Mouse (Mus musculus) brain, embryonic 14.5 days (tissue): Measurements from ENCODE around the gene Dchs2. TPM values are rescaled to one million over a fixed set of nuclear protein-coding genes. Genes with fewer than 3 reads are reported as not detected.

Source experiments
- DNase-seq: peaks from one replicate; pipeline ENCODE4 v3.0.0-alpha.2; 2011; ENCODE audit warnings: low read depth
- CTCF ChIP-seq: fragments of 200-500 bp; IDR thresholded peaks from 2 replicates; pipeline ENCODE4 v1.5.1; 2012; ENCODE audit warnings: inconsistent platforms, mild to moderate bottlenecking, moderate library complexity, borderline replicate concordance; ENCODE audit not compliant: insufficient read depth, insufficient read length; ENCODE audit errors: extremely low read depth
- POLR2A ChIP-seq: fragments of 200-500 bp; IDR thresholded peaks from 2 replicates; pipeline ENCODE4 v1.6.1; 2012; ENCODE audit warnings: mild to moderate bottlenecking, inconsistent platforms, borderline replicate concordance; ENCODE audit not compliant: poor library complexity, insufficient read depth, insufficient read length, severe bottlenecking; ENCODE audit errors: extremely low read depth
- polyA plus RNA-seq: library from polyadenylated mRNA; depleted of rRNA; stranded (reverse); fragments of >200 nt; gene quantifications from 2 replicates; pipeline ENCODE4 v1.2.3, GENCODE M21; 2012

The Dchs2 gene
- polyA plus RNA-seq, 1 experiment: 1.8 TPM

DNA sequence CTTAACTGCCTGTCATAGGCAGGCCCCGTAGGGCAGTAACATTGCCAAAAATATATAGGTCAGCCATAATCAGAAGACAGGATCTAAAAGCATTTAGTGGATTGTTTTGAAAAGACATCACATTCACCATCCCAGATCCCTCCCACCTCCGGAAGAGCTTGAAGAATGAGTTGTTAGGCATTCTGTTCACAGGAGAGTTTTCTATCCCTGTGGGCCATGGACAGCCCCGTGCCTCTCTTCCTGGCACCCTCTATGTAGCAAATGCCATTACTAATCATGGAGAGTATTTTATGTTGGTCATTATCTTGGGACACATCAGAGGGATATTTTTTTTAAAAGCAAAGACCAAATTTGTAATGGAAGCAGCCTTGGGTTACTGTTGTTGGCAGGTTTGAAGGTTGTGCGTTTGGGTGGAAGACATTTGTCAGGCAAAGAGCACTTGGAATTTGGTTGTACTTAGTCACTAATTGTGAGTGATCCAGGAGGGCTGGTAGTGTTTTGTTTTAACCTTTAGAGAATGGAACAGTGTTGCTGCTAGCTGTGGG, 122.3 kb downstream of the Dchs2 start:
- no peak for DNase-seq
- no peak for TF ChIP-seq POLR2A
- TF ChIP-seq CTCF: no peak

- DNase-seq: no peak
- TF ChIP-seq CTCF: no peak
- TF ChIP-seq POLR2A: no peak
Measured at GRCm38 (mm10) chr3:83251899-83252298, 124.2 kb downstream of the Dchs2 start.

DNA sequence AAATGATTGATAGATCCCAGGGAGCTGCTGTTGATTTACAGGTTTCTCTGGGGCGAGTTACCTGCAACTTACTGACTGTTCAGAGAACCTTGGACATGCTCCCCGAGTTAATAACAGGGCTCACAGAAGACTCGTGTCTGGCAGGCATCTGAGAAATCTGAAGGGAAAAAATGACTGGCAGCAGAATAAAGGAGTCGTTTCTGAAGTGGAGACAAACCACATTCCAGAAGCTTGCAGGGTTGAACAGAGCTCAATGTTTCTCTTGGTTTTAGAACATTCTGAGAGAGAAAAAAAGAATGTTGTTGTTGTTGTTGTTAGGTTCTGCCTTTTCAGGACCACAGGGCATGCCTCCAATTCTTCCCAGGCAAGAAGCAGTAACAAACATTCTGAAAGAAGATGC, 131.7 kb downstream of the Dchs2 start:
- TF ChIP-seq CTCF (no peak), POLR2A (no peak)
- no peak for DNase-seq

DNA sequence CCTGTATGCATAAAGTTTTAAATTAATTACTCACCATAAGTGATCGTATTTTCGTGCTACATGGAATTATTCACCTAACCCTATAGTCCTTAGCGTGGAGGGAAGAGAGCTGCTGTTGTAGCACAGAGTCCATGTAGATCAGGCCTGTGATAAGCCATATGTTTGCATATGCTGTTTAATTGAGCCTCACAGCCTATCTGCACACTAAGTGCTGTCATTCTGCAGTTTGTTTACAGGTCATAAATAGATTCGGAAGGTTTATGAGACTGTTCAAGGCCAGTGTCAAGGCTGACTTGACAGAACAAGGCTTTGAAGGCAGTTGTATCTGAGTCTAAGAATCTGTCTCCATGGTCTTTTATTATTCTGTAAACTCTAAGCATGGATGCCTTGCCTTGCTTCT, 138.3 kb downstream of the Dchs2 start:
- TF ChIP-seq POLR2A (no peak), CTCF (no peak)
- DNase-seq: no peak

- no peak for TF ChIP-seq POLR2A
- TF ChIP-seq CTCF: no peak
- DNase-seq: no peak
Measured at GRCm38 (mm10) chr3:83270228-83270627, 142.5 kb downstream of the Dchs2 start.

DNA sequence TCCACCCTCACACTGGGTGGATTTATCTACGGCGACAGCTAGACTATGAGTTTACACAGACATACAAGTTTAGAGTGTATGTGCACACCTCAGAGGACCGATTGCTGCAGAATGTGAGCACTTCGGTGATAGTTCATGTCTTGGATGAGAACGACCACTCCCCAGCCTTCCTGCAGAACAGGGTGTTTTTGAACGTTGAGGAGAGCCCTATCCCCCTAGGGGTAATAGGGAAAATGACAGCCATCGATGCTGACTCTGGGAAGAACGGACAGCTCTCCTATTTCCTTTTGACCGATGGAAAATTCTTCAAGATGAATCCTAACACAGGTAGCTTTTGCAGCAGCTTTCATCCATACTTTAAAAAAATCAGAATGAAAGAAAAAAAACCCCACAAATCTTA, 143.2 kb downstream of the Dchs2 start:
- TF ChIP-seq POLR2A: no peak
- TF ChIP-seq CTCF: peak; percentile 29; the same call in 1 of the 2 replicates
- no peak for DNase-seq

DNA sequence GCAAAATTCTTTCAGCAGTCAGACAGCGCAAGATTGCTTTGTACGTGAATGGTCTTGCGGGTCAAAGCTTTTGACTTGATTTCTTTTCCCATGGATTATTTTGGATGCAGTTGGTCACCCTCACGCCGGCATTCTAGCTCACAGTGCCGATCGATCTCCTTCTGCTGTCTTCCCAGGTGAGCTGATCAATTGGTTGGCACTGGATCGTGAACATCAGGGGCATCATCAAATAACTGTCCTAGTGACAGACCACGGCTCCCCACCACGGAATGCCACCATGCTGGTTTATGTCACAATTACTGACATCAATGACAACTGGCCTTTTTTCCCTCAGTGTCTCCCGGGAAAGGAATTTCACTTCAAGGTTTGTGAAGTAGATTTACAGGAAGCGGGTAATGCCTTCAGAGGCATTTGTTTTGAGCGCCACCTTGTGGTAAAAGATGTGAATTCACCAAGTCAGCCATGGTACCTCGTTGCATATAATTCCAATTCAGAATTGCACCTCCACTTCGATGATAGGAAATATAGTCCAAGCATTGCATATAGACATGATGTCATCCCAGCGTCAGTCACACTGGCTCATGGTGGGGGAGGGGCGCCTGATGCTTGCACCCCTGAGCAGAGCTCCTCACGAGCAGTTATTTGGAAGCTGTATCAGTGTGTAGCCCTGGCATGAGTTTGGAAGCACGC, 146.0 kb downstream of the Dchs2 start:
- TF ChIP-seq CTCF: peak; percentile 75; the same call in 1 of the 2 replicates
- TF ChIP-seq POLR2A: no peak
- peak; percentile 89 for DNase-seq

- DNase-seq: no peak
- no peak for TF ChIP-seq CTCF
- no peak for TF ChIP-seq POLR2A
Measured at GRCm38 (mm10) chr3:83275703-83276102, 148.0 kb downstream of the Dchs2 start.

- TF ChIP-seq CTCF (no peak), POLR2A (no peak)
- DNase-seq: no peak
Measured at GRCm38 (mm10) chr3:83283882-83284281, 156.1 kb downstream of the Dchs2 start.

DNA sequence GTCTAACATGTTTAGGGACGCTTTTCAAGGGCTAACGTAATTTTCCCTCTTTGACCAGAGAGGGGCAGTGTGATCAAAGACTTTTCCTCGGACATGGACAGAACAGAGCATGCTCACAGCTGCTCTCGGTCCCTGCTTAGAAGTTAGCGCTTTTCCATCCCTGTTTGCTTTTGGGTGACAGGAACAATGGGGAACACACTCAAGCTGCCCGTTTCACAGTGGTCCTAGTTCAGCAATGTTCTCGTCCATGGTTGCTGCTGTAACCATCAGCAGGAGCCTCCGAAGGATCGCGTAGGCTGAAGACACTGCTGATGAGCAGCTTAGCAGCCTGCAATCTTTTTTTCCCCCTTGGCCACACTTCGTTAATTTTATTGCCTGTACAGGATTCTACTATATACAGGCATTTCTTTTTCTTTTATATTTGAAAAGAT, 159.2 kb downstream of the Dchs2 start:
- TF ChIP-seq POLR2A (no peak), CTCF (peak; percentile 70; the same call in 1 of the 2 replicates)
- DNase-seq: peak; percentile 94

- TF ChIP-seq CTCF (no peak), POLR2A (no peak)
- no peak for DNase-seq
Measured at GRCm38 (mm10) chr3:83288118-83288840, 160.5 kb downstream of the Dchs2 start.

DNA sequence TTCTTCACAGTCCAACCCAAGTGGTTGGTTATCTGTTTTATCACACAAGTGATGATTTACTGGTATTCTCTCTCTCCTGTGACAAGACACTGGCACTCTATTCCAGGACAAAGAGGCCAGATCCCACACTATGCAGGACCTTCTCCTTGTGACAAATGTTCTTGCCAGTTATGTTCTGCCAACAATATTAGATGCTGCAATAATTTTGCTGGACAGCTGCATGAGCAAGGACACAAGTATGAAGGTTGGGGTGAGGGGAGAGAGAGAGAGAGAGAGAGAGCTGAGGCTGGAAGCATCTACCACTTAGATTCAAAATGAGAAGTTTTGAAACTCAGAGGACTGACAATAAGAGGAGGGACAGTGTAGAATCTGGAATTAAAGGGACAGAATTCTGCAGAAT, 162.7 kb downstream of the Dchs2 start:
- DNase-seq: no peak
- TF ChIP-seq CTCF: no peak

- DNase-seq: no peak
Measured at GRCm38 (mm10) chr3:83290953-83291352, 163.2 kb downstream of the Dchs2 start.

More at GRCm38 (mm10) chr3:83290953-83291352, 163.2 kb downstream of the Dchs2 start:
- TF ChIP-seq POLR2A (no peak), CTCF (no peak)
